Mouse (Mus musculus) heart, adult 2 months (tissue): ENCODE results near the gene Hprt. TPM values are rescaled to one million over a fixed set of nuclear protein-coding genes. Genes with fewer than 3 reads are reported as not detected.
"Not testable (repeated sequence)": the region's sequence is repeated elsewhere in the genome, so short reads cannot be mapped to it uniquely, and the experiment has no call there.

Experiments
- DNase-seq, 2 experiments: peaks; one replicate each; pipeline ENCODE4 v3.0.0; 2021
- H3K27ac ChIP-seq: fragments of 200-600 bp; 2 replicates; pipeline ENCODE4 v1.8.1; 2022
- H3K27me3 ChIP-seq: fragments of 200-500 bp; 2 replicates; pipeline ENCODE4 v1.6.1; 2012; ENCODE audit warnings: mild to moderate bottlenecking, low read length, inconsistent platforms, mixed read lengths; ENCODE audit not compliant: control insufficient read depth, insufficient read depth
- H3K36me3 ChIP-seq: fragments of 200-500 bp; 2 replicates; pipeline ENCODE4 v1.6.1; 2012; ENCODE audit warnings: low read length, inconsistent platforms; ENCODE audit not compliant: control insufficient read depth, insufficient read depth
- H3K4me1 ChIP-seq: fragments of 200-500 bp; 2 replicates; pipeline ENCODE4 v1.6.1; 2011; ENCODE audit warnings: low read length; ENCODE audit not compliant: control insufficient read depth, insufficient read depth
- H3K4me3 ChIP-seq: fragments of 200-600 bp; 2 replicates; pipeline ENCODE4 v1.8.1; 2022
- H3K79me2 ChIP-seq: fragments of 200-500 bp; replicated peaks from 2 replicates; pipeline ENCODE4 v1.6.1; 2012; ENCODE audit warnings: mild to moderate bottlenecking, inconsistent platforms, low read length, moderate library complexity, mixed read lengths; ENCODE audit not compliant: control insufficient read depth, insufficient read depth
- H3K9ac ChIP-seq: fragments of 200-500 bp; 2 replicates; pipeline ENCODE4 v1.6.1; 2012; ENCODE audit warnings: low read depth, mild to moderate bottlenecking, control low read depth, inconsistent platforms, low read length, mixed read lengths
- CTCF ChIP-seq: fragments of 200-600 bp; IDR thresholded peaks from 2 replicates; pipeline ENCODE4 v1.8.1; 2022; ENCODE audit warnings: antibody characterized with exemption, mild to moderate bottlenecking, moderate library complexity
- EP300 ChIP-seq: fragments of 200-500 bp; IDR thresholded peaks from 2 replicates; pipeline ENCODE4 v1.6.1; 2011; ENCODE audit warnings: low read depth, low read length, control low read depth; ENCODE audit not compliant: insufficient read depth
- POLR2A ChIP-seq: fragments of 200-500 bp; IDR thresholded peaks from 2 replicates; pipeline ENCODE4 v1.6.1; 2011; ENCODE audit warnings: mild to moderate bottlenecking, low read depth, low read length, control low read depth; ENCODE audit not compliant: insufficient read depth
- WGBS: fragments of 180-500 bp; shearing (Covaris S2); methylation state at CpG from one replicate; pipeline ENCODE4 v1.1.7; 2018; 5-methylcytosine and 5-hydroxymethylcytosine counted together
- intact Hi-C: fragments of 180-260 bp; cut with DNase I; formaldehyde crosslinking; loops from one replicate; pipeline ENCODE4 v1.15.1; 2025
- polyA plus RNA-seq: library from polyadenylated mRNA; depleted of rRNA; stranded (reverse); fragments of >200 nt; gene quantifications from 2 replicates; pipeline ENCODE4 v1.2.3, GENCODE M21; 2012
- total RNA-seq, 2 experiments: library from RNA; stranded (reverse); gene quantifications; 2 replicates each; pipeline ENCODE4 v1.2.3; 2021

The Hprt gene
- total and polyA plus RNA-seq, 3 experiments = 16.1 to 65.8 (median 47.4) TPM

- intact Hi-C loops = no loop called here
- Histone ChIP-seq H3K4me1 (peaks cover 3% of the 10 kb centered on the region), H3K27ac (peak overlapping the region; percentile 28; the same call in 1 of the 2 replicates), H3K4me3 (no peak overlapping the region), H3K9ac (no peak overlapping the region), H3K27me3 (no peaks in the 10 kb centered on the region), H3K36me3 (no peaks in the 10 kb centered on the region), H3K79me2 (no peaks in the 10 kb centered on the region)
- WGBS = 25% methylated on average over 3 of the region's 3 CpGs
- TF ChIP-seq EP300 (no peak), CTCF (no peak), POLR2A (no peak)
- DNase-seq = peak; percentile 50 to 64
Measured at GRCm38 (mm10) chrX:52971211-52972006, 16.5 kb upstream of the Hprt start.

- Histone ChIP-seq H3K36me3 (no peaks in the 10 kb centered on the region), H3K79me2 (no peaks in the 10 kb centered on the region), H3K9ac (no peak overlapping the region), H3K27me3 (no peaks in the 10 kb centered on the region), H3K4me1 (peaks cover 3% of the 10 kb centered on the region), H3K27ac (no peak overlapping the region), H3K4me3 (no peak overlapping the region)
- TF ChIP-seq CTCF (no peak), POLR2A (no peak), EP300 (no peak)
- WGBS = 55% methylated on average over 1 of the region's 1 CpGs
- no peak for DNase-seq
- intact Hi-C loops = no loop called here
Measured at GRCm38 (mm10) chrX:52972129-52972528, 15.8 kb upstream of the Hprt start.

GRCm38 (mm10) chrX:52972680-52973079 is 15.3 kb upstream of the Hprt start:
- DNase-seq = no peak
- TF ChIP-seq POLR2A (no peak), CTCF (no peak), EP300 (no peak)
- Histone ChIP-seq H3K9ac (no peak overlapping the region), H3K27ac (no peak overlapping the region), H3K4me3 (no peak overlapping the region), H3K36me3 (no peaks in the 10 kb centered on the region), H3K27me3 (no peaks in the 10 kb centered on the region), H3K79me2 (no peaks in the 10 kb centered on the region), H3K4me1 (peaks cover 3% of the 10 kb centered on the region)
- 91% methylated on average over 1 of the region's 1 CpGs for WGBS
- intact Hi-C loops = no loop called here

DNA sequence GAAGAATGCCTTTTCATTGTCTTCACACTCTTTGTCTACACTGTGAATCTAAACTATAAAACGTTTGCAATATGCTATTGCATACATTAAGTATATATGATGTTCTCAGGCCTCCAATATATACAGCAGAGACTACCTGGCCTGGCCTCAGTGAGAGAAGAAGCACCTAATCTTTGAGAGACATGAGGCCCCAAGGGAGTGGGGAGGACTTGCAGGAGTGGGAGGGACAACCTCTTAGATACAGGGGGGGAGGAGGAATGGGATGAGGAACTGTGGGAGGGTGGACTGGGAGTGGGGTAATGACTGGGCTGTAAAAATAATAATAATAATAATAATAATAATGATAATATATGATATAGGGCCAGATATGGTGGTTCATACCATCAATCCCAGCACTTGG is 9.4 kb upstream of the Hprt start:
- no peak overlapping the region for H3K9ac ChIP-seq
- H3K79me2 ChIP-seq = no peaks in the 10 kb centered on the region
- 44% methylated on average over 1 of the region's 1 CpGs for WGBS
- no peak overlapping the region for H3K27ac ChIP-seq
- H3K4me3 ChIP-seq = no peak overlapping the region
- intact Hi-C loops = no loop called here
- no peaks in the 10 kb centered on the region for H3K4me1 ChIP-seq
- no peak for TF ChIP-seq CTCF
- no peak for TF ChIP-seq POLR2A
- TF ChIP-seq EP300 = no peak
- no peaks in the 10 kb centered on the region for H3K27me3 ChIP-seq
- H3K36me3 ChIP-seq = no peaks in the 10 kb centered on the region
- DNase-seq = no peak

GRCm38 (mm10) chrX:52981378-52981777 is 6.6 kb upstream of the Hprt start:
- H3K36me3 ChIP-seq = no peaks in the 10 kb centered on the region
- DNase-seq = no peak
- intact Hi-C loops = no loop called here

DNA sequence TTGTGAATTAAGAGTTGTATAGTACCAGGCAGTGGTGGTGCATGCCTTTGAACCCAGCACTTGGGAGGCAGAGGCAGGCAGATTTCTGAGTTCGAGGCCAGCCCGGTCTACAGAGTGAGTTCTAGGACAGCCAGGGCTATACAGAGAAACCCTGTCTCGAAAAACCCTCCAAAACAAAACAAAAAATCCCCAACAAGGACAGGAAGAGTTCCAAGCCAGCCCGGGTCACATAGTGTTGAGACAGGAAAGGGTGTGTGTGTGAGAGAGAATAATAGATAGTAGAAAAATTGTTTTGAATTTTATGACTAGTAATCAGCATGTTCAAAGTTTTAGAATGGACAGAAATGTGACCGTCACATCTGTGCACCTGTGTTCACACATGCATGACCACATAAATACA is 6.8 kb downstream of the Hprt start:
- DNase-seq, H3K36me3 ChIP-seq, H3K27ac ChIP-seq, H3K4me3 ChIP-seq, H3K79me2 ChIP-seq, H3K27me3 ChIP-seq, intact Hi-C loops, H3K4me1 ChIP-seq, H3K9ac ChIP-seq: not testable (repeated sequence)
- WGBS = 60% methylated on average over 5 of the region's 5 CpGs

More at GRCm38 (mm10) chrX:52981378-52981777, 6.6 kb upstream of the Hprt start:
- Histone ChIP-seq H3K79me2 (no peaks in the 10 kb centered on the region), H3K4me3 (no peak overlapping the region), H3K27ac (no peak overlapping the region), H3K9ac (no peak overlapping the region), H3K4me1 (no peaks in the 10 kb centered on the region), H3K27me3 (no peaks in the 10 kb centered on the region)
- no peak for TF ChIP-seq EP300
- TF ChIP-seq CTCF = no peak
- TF ChIP-seq POLR2A = no peak
- 63% methylated on average over 3 of the region's 3 CpGs for WGBS
